Mouse (Mus musculus): Measurements from ENCODE around the gene Mrpl55. TPM values are rescaled to one million over a fixed set of nuclear protein-coding genes. Genes with fewer than 3 reads are reported as not detected.
A peak's percentile ranks its signal among the peaks of the same experiment; 100 is the strongest.
"Not testable (repeated sequence)": the region's sequence is repeated elsewhere in the genome, so short reads cannot be mapped to it uniquely, and the experiment has no call there.

The Mrpl55 gene
- total RNA-seq, 1 experiment from 2014 or later: 49.0 TPM

DNA sequence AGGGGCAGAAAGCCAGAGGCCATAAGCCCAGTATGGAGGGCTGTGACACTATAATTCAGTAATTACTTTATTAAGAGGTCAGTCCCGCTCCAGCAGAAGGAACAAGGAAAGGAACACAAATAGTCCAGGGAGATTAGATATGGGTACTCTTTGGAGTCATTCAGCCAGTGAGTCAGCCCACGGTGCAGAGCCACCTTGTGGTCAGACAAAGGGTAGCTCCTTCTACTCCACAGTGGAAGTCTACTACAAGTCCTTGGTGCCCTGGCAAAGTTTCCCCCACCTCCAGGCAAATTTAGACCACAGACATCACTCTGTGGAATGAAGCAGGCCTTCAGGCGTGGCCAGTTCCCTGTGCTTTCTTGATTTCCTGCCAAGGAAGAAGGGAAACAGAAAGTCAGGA, 18.5 kb upstream of the Mrpl55 start:
- ATAC-seq (replicated peaks in 1 of 2; ENCODE audit: insufficient read depth in 1 of 2, low FRiP score in 2 of 2, low TSS enrichment in 1 of 2, low read depth in 1 of 2, poor library complexity in 2 of 2, severe bottlenecking in 2 of 2): peak in 1 of 2 experiments; percentile 65; a peak in 3 of 4 replicates

DNA sequence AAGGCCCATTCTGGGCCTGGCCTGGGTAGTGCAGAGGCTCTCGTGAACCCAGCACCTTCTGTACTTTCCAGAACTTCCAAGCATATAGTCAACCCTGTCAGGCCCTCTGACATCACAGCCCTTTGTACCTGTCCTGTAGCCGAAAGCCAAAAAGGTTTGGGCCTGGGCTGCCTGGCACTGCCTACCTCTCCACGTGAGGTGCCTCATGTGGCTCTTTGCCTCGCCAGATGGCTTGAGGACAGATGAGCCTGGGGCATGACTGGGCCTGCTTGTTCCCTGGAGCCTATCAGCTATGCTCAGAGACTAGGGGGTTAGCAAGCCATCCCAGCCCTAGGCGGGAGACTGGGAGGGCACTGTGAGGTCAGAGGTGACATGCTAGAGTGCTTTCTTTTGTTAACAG, 16.8 kb upstream of the Mrpl55 start:
- ATAC-seq (replicated peaks in 1 of 2; ENCODE audit: insufficient read depth in 1 of 2, low FRiP score in 2 of 2, low TSS enrichment in 1 of 2, low read depth in 1 of 2, poor library complexity in 2 of 2, severe bottlenecking in 2 of 2): no peak

DNA sequence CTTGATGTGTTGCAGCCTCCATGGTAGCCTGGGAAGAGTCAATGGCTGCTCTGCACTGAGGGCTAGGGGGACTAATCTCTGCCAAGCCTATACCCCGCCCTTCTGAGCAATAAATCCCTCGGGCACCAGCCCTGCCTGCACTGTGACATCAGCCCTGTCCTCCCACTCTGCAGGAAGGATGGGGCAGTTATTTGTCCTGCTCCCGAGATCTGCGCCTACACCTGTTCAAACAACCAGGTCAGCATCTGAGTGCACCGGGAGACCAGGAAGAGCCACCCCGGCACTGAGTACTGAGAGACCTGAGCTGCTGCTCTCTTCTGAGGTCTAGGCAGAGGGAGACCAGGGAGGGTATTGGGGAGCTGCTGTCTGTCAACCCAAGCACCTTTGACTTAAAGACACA, 14.6 kb upstream of the Mrpl55 start:
- no peak for ATAC-seq (replicated peaks in 1 of 2; ENCODE audit: insufficient read depth in 1 of 2, low FRiP score in 2 of 2, low TSS enrichment in 1 of 2, low read depth in 1 of 2, poor library complexity in 2 of 2, severe bottlenecking in 2 of 2)

DNA sequence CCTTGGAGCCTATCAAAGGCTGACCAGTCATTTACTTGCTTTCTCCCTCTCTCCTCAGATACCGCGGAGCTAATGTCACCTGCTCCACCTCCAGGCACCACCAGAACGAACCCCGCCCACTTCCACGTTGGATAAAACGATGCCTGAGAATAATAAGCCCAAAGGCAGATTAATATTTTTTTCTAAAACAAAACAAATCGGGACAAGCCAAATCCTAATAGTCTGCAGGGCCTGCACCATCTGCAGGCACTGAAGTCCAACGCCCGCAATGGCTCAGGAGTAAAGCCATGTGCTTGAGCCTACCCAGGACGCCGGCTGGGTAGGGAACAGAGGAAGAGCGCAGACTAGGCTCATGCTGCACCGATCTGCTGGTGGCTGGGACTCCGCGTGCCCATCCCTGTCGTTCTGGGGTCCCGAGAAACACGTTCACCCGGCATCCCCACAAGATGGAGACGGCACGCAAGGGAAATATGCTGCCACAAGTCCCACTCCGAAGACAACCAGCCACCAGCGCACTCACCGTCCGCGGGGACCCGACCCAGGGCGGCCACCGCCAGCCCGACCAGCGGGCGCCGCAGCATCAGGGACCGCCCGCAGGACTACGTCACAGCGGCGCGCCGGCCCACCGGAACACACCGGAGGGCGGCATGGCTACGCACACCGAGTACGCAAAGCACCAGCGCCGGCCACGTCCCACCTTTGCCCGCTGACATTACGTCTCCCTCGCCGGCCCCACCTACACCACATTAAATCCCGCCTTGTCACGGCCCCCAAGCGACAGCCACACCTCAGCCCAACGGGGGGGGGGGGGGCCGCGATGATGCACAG, 10.8 kb upstream of the Mrpl55 start:
- peak; percentile 90 to 94 for ATAC-seq (replicated peaks in 1 of 2; ENCODE audit: insufficient read depth in 1 of 2, low FRiP score in 2 of 2, low TSS enrichment in 1 of 2, low read depth in 1 of 2, poor library complexity in 2 of 2, severe bottlenecking in 2 of 2)

DNA sequence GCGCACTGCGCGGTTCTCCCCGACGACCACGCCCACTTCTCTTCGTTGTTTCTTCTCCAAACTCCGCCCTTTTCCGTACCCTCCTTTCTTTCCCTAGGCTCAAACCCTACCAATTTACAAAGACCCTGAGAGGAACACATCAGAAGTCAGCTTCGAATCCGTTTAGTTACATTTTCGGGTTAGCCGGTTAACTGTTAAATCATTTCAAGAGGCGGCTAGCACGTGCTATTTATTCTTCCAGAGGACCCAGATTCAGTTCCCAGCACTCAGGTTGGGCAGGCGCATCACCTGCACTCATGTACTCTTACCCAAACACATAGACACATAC, 10.3 kb upstream of the Mrpl55 start, which contains the start of gene Guk1:
TSS of gene Guk1 (minus strand) at position 154 of the 328 bp plus-strand sequence.
- ATAC-seq (replicated peaks in 1 of 2; ENCODE audit: insufficient read depth in 1 of 2, low FRiP score in 2 of 2, low TSS enrichment in 1 of 2, low read depth in 1 of 2, poor library complexity in 2 of 2, severe bottlenecking in 2 of 2): no peak

DNA sequence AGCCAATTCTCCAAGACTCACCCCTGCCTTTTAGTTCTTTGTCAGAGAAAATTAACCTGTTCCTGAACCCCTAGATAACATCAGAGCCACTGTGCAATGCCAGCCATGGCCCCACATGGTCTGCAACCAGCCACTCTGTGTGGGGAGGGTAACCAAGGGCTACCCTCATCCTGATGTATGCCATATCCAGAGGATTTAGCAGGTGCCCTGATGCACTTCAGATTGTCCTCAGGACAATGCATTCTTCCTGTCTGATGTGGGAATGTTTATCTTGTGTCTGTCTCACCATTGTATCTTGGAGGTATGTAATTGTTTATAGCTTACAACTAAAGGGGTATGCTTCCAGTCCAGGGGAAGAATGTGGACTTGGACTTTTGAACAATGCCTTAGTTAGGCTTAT, 6.1 kb upstream of the Mrpl55 start:
- ATAC-seq (replicated peaks in 1 of 2; ENCODE audit: insufficient read depth in 1 of 2, low FRiP score in 2 of 2, low TSS enrichment in 1 of 2, low read depth in 1 of 2, poor library complexity in 2 of 2, severe bottlenecking in 2 of 2): no peak

DNA sequence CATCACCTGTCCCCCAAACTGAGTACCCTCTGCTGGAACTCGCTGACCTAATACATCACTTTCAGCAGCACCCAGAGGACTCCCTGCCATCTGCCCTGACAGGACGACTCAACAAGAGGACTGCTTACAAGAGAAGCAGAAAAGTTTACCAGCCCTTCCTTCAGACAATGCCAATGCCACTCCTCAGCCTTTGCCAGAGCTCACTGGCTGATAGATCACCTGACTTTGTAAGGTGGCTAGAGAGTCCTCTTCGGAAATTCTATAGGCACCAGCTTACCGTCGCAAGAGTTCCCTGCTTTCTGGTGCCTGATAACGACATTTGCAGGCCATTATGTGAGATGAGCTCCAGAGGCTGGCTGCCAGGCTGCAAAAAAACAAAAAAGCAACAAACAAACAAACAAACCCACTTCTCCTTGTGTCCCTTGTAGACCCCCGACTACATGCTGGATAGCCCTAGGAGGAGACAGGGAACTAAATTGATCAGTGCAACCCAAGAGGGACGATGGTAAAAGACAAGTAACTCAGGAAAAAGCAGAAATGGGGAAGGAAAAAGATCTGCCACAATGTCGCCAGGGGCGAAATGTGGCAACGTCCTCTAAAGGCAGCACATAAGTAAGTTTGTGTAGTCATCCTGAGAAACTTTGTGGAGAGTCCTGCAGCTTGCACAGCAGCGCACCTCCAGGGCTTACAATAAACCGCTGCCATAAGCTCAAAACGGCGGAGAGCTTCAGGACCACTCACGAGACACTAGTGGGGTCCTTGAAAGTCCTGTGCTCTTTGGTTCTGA, 877 bp upstream of the Mrpl55 start:
- peak in 1 of 2 experiments; percentile 64; a peak in 1 of 4 replicates for ATAC-seq (replicated peaks in 1 of 2; ENCODE audit: insufficient read depth in 1 of 2, low FRiP score in 2 of 2, low TSS enrichment in 1 of 2, low read depth in 1 of 2, poor library complexity in 2 of 2, severe bottlenecking in 2 of 2)

DNA sequence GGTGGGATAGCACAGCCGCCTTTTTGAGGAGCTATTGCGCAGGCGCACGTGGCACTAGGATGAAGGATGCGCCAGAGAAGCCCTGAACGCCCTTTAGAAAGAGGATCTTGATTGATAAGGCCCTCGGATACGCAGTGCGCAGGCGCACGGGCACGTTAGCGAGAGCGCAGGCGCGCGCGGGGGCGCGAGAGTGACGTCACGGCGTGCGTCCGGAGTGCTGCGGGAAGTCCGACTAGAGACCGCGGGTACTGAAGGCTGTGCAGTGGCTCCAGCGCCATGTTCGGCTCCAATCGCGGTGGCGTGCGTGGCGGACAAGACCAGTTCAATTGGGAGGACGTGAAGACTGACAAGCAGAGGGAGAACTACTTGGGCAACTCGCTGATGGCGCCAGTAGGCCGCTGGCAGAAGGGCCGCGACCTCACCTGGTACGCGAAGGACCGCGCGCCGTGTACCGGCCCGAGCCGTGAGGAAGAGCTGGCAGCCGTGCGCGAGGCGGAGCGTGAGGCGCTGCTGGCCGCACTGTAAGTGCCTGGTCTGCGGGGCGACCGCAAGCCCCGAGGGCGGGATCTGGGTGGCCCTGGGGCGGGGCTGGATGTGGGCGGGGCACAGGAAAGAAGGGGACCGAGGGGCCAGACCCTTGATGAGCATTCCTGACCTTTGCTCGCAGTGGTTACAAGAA, 6.0 kb downstream of the Mrpl55 start, which contains the start of gene 2310033P09Rik:
TSS of gene 2310033P09Rik (plus strand) at position 169 of the 679 bp plus-strand sequence.
- ATAC-seq (replicated peaks in 1 of 2; ENCODE audit: insufficient read depth in 1 of 2, low FRiP score in 2 of 2, low TSS enrichment in 1 of 2, low read depth in 1 of 2, poor library complexity in 2 of 2, severe bottlenecking in 2 of 2): peak; percentile 63 to 67

DNA sequence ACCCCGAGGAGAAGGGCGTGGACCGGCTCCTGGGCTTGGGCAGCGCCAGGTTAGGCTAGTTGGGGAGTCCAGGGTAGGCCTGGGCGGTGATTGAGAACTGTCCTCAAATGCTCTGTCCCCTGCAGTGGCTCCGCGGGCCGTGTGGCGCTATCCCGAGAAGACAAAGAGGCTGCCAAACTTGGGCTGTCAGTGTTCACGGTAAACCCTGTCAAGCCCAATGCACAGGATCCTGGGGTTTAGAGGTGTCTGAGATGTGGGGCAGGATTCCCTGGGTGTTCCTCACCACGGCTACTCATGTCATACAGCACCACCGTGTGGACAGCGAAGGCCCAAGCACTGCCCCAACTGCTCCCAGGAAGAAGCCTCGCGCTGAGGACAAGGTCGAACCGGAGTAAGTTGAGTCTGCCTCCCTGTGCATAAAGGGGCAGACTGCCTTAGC, 6.7 kb downstream of the Mrpl55 start:
- ATAC-seq (replicated peaks in 1 of 2; ENCODE audit: insufficient read depth in 1 of 2, low FRiP score in 2 of 2, low TSS enrichment in 1 of 2, low read depth in 1 of 2, poor library complexity in 2 of 2, severe bottlenecking in 2 of 2): peak; percentile 37 to 47; a peak in 3 of 4 replicates

DNA sequence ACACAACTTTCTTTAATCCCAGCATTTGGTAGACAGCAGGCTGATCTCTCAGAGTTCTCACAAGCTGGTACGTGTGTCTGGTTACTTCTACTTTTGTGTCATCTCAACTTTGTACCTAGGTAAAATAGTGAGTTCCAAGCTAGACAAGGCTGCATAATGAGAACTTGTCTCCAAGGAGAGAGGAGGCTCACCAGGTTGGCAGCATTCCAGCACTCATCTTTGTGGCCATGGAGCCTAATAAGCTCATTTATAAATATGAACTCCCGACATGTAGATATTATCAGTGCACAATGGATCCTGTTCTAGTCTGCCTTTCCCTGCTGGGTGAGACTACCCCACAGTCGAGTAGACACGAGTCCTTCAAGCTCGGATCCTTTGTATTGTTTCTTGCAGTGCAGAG, 7.3 kb downstream of the Mrpl55 start:
- ATAC-seq (replicated peaks in 1 of 2; ENCODE audit: insufficient read depth in 1 of 2, low FRiP score in 2 of 2, low TSS enrichment in 1 of 2, low read depth in 1 of 2, poor library complexity in 2 of 2, severe bottlenecking in 2 of 2): no peak

DNA sequence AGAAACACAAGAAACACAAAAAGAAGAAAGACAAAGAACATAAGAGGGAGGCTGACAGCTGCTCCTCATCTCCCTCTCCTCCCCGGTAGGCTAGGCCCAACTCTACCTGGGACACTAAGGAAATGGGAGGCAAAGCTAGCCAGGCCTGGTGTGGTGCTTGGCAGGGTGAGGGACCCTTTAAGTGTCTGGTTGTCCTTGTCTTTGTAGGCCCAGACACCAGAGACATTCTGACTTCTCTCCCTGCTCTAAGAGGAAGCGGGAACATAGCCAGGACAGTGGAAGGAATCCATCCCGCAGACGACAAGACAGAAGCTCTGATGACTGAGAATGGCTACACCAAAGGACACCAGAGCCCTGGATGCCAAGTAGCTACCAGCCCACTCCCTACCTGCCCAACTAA, 7.7 kb downstream of the Mrpl55 start:
- ATAC-seq (replicated peaks in 1 of 2; ENCODE audit: insufficient read depth in 1 of 2, low FRiP score in 2 of 2, low TSS enrichment in 1 of 2, low read depth in 1 of 2, poor library complexity in 2 of 2, severe bottlenecking in 2 of 2): no peak

DNA sequence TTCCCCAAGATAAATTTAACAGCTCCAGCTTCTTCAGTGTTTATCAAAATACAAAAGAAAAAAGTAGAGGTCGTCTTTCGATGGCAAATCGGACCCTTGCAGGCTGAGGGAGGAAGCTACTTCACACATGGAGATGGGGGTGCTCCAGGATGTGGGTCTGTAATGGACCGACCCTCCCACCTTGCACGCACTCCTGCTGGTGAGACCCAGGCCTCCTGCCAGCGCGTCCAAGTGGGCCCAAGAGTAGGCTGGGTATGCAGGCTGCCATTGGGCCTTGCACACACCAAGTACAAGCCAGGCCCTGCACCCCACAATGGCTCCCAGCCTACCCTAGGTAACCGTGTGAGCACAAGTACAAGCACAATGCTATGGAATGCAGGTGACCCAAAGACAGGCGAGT, 9.3 kb downstream of the Mrpl55 start:
- ATAC-seq (replicated peaks in 1 of 2; ENCODE audit: insufficient read depth in 1 of 2, low FRiP score in 2 of 2, low TSS enrichment in 1 of 2, low read depth in 1 of 2, poor library complexity in 2 of 2, severe bottlenecking in 2 of 2): not testable (repeated sequence)

DNA sequence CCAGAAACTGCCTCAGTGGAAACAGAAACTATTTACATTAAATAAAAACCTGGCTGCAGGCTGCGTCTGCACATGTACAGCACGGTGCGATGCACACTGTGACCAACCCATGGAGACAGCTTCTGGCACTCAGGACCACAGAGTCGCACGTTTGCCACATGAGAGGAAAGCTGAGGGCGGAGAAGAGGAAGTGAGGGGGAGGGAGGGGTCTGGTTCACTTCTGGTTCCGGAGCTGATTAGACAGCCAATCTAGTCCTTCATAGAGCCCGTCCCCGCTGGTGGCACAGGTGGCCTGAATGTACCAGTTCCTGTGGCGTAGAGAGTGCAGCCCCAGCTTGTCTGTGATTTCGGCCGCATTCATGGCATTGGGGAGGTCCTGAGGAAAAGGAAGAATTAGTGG, 10.0 kb downstream of the Mrpl55 start:
- peak; percentile 54 to 65 for ATAC-seq (replicated peaks in 1 of 2; ENCODE audit: insufficient read depth in 1 of 2, low FRiP score in 2 of 2, low TSS enrichment in 1 of 2, low read depth in 1 of 2, poor library complexity in 2 of 2, severe bottlenecking in 2 of 2)

DNA sequence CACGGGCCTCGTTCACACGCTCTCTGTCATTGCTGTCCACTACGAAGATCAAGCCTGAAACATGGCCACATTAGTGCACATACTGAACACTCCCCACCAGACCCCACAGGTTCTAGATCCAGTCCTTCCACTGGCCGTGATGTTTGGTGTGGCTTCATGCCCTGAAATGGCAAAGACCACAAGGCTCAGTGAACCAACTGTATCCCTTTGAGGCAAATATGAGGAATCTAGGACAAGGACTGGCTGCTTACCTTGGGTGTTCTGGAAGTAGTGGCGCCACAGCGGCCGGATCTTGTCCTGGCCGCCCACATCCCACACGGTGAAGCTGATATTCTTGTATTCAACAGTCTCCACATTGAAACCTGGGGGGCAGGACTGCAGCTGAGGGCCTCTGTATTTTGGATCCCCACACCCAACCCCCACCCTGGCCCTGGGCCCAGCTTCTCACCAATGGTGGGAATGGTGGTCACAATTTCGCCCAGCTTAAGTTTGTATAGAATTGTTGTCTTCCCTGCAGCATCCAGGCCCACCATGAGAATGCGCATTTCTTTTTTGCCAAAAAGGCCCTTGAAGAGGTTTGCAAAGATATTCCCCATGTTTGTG, 10.7 kb downstream of the Mrpl55 start:
- ATAC-seq (replicated peaks in 1 of 2; ENCODE audit: insufficient read depth in 1 of 2, low FRiP score in 2 of 2, low TSS enrichment in 1 of 2, low read depth in 1 of 2, poor library complexity in 2 of 2, severe bottlenecking in 2 of 2): no peak

DNA sequence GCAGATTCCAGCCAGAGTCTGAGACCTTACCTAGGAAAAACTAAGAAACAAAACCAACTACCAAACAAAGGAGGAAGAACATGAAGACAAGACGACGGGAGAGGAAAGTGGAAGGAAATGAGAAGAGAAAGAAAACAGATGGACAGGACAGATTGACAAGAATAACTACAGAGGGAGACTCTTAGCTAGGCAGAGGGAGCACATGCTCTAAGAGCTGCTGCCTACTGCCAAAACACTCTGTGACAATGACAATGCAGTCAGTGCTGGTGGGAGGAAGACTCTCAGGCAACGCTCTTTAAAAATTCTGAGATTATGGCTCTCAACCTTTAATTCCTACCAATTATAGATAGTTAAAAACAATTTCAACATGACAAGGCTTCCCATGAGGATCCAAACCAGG, 14.7 kb downstream of the Mrpl55 start:
- ATAC-seq (replicated peaks in 1 of 2; ENCODE audit: insufficient read depth in 1 of 2, low FRiP score in 2 of 2, low TSS enrichment in 1 of 2, low read depth in 1 of 2, poor library complexity in 2 of 2, severe bottlenecking in 2 of 2): no peak

DNA sequence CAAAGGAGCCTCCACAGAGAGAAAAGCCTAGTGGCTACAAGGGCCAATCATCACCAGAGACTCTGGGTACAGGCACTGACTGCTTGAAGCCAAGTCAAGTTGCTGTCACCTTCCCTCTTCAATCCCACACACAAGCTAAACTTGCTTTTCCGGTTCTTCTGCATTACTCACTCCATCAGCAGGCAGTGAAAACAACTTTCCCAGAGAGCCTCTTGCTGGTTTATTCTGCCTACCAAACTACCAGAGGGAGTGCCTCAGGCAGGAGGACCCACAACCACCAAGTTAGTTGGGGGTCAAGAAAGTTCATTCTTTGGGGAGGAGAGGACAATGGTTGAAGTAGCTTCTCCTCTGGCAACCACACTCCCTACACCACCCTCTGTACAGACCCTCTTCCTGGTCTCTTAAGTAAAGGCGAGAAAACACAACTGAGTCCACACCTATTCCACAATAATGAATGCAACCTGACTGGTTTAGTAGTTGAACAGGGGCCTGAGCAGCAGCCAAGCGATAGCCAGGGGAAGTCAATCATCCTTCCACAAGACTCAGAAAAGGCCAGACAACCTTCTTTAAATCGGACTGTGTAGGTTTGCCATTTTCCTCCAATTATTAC, 16.2 kb downstream of the Mrpl55 start:
- no peak for ATAC-seq (replicated peaks in 1 of 2; ENCODE audit: insufficient read depth in 1 of 2, low FRiP score in 2 of 2, low TSS enrichment in 1 of 2, low read depth in 1 of 2, poor library complexity in 2 of 2, severe bottlenecking in 2 of 2)

DNA sequence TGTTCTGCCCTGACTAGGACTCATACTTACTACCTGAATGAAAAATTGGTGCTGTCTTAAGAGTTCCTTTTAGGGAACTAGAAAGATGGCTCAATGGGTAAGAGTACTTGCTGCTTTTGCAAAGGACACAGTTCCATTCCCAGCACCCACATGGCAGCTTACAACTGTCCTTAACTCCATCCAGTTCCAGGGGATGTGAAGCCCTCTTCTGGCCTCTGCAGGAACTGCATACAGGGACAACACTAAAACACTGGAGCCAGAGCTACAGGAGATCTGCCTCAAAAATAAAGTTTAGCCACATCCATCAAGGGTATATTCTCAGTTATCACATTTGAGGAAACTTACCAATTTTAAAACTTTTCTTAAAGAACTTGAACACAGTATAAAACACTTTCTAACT, 16.8 kb downstream of the Mrpl55 start:
- no peak for ATAC-seq (replicated peaks in 1 of 2; ENCODE audit: insufficient read depth in 1 of 2, low FRiP score in 2 of 2, low TSS enrichment in 1 of 2, low read depth in 1 of 2, poor library complexity in 2 of 2, severe bottlenecking in 2 of 2)

Measured in hematopoietic stem cell, adult 5-6 weeks (primary cell).